Mouse (Mus musculus): ENCODE measurements around the gene Tmem214.

Tmem214 gene

GRCm38 (mm10) chr5:30867712-30868111 is at the start of gene Tmem214:
Gene Tmem214, plus strand, starts transcription at chr5:30868012.
- no peak for DNase-seq (ENCODE audit: low read depth, low spot score)

GRCm38 (mm10) chr5:30818758-30819309 is 49.0 kb upstream of the Tmem214 start:
- DNase-seq (ENCODE audit: low read depth, low spot score), result no peak

- DNase-seq (ENCODE audit: low read depth, low spot score), result no peak
Observed at GRCm38 (mm10) chr5:30822689-30823088, 45.1 kb upstream of the Tmem214 start.

GRCm38 (mm10) chr5:30823091-30823490 is 44.7 kb upstream of the Tmem214 start:
- DNase-seq (ENCODE audit: low read depth, low spot score), result no peak

- no peak for DNase-seq (ENCODE audit: low read depth, low spot score)
Observed at GRCm38 (mm10) chr5:30824124-30824988, 43.5 kb upstream of the Tmem214 start.

GRCm38 (mm10) chr5:30825166-30825565 is 42.6 kb upstream of the Tmem214 start:
- no peak for DNase-seq (ENCODE audit: low read depth, low spot score)

- DNase-seq (ENCODE audit: low read depth, low spot score), result no peak
Observed at GRCm38 (mm10) chr5:30825821-30826220, 42.0 kb upstream of the Tmem214 start.

- no peak for DNase-seq (ENCODE audit: low read depth, low spot score)
Observed at GRCm38 (mm10) chr5:30833416-30833815, 34.4 kb upstream of the Tmem214 start.

- no peak for DNase-seq (ENCODE audit: low read depth, low spot score)
Observed at GRCm38 (mm10) chr5:30839731-30840130, 28.1 kb upstream of the Tmem214 start.

GRCm38 (mm10) chr5:30841896-30842295 is 25.9 kb upstream of the Tmem214 start:
- DNase-seq (ENCODE audit: low read depth, low spot score), result no peak

- DNase-seq (ENCODE audit: low read depth, low spot score), result no peak
Observed at GRCm38 (mm10) chr5:30849891-30850555, 17.8 kb upstream of the Tmem214 start.

GRCm38 (mm10) chr5:30850556-30850925 is 17.3 kb upstream of the Tmem214 start:
- DNase-seq (ENCODE audit: low read depth, low spot score), result no peak

GRCm38 (mm10) chr5:30853522-30853921 is 14.3 kb upstream of the Tmem214 start:
- DNase-seq (ENCODE audit: low read depth, low spot score), result no peak

- no peak for DNase-seq (ENCODE audit: low read depth, low spot score)
Observed at GRCm38 (mm10) chr5:30855674-30856073, 12.1 kb upstream of the Tmem214 start.

- DNase-seq (ENCODE audit: low read depth, low spot score), result no peak
Observed at GRCm38 (mm10) chr5:30856124-30856523, 11.7 kb upstream of the Tmem214 start.

GRCm38 (mm10) chr5:30863852-30864251 is 4.0 kb upstream of the Tmem214 start:
- no peak for DNase-seq (ENCODE audit: low read depth, low spot score)

- DNase-seq (ENCODE audit: low read depth, low spot score), result no peak
Observed at GRCm38 (mm10) chr5:30864322-30864721, 3.5 kb upstream of the Tmem214 start.

GRCm38 (mm10) chr5:30866871-30867270 is 941 bp upstream of the Tmem214 start:
- DNase-seq (ENCODE audit: low read depth, low spot score), result no peak

- no peak for DNase-seq (ENCODE audit: low read depth, low spot score)
Observed at GRCm38 (mm10) chr5:30868981-30869380, 1.2 kb downstream of the Tmem214 start.

GRCm38 (mm10) chr5:30869405-30870130 is 1.8 kb downstream of the Tmem214 start:
- DNase-seq (ENCODE audit: low read depth, low spot score), result peak; percentile 72

GRCm38 (mm10) chr5:30870131-30870406 is 2.3 kb downstream of the Tmem214 start:
- DNase-seq (ENCODE audit: low read depth, low spot score), result no peak

- DNase-seq (ENCODE audit: low read depth, low spot score), result no peak
Observed at GRCm38 (mm10) chr5:30872574-30872973, 4.8 kb downstream of the Tmem214 start.
